Mouse (Mus musculus): ENCODE measurements around the gene Nutf2. TPM values are rescaled to one million over a fixed set of nuclear protein-coding genes. Genes with fewer than 3 reads are reported as not detected.
A peak's percentile ranks its signal among the peaks of the same experiment; 100 is the strongest.
"Not testable (repeated sequence)": the region's sequence is repeated elsewhere in the genome, so short reads cannot be mapped to it uniquely, and the experiment has no call there.

Gene Nutf2
- polyA plus RNA-seq (2016; fragmentation: Nextera tagmentation; extraction: Ambion mirVana), result 275 and 317 TPM in 2 replicates

GRCm38 (mm10) chr8:105860143-105860981 is at the start of gene Nutf2:
Gene Nutf2, plus strand, starts transcription at chr8:105860580.
- peak within 1 kb of the TSS; percentile 89 for H3K4me2 ChIP-seq
- H3K4me1 ChIP-seq, result peaks cover 78% of the 10 kb centered on the region
- no peaks in the 10 kb centered on the region for H3K27me3 ChIP-seq
- H3K27ac ChIP-seq, result peak within 1 kb of the TSS; percentile 94
- H3K36me3 ChIP-seq (replicated peaks), result peaks cover 20% of the 10 kb centered on the region
- WGBS, result under 1% methylated on average over 59 of the region's 59 CpGs
- ATAC-seq (ENCODE audit: low FRiP score), result peak; percentile 96
- peak within 1 kb of the TSS; percentile 96 for H3K9ac ChIP-seq
- peak within 1 kb of the TSS; percentile 96 for H3K4me3 ChIP-seq (replicated peaks)
- H3K9me3 ChIP-seq, result no peaks in the 10 kb centered on the region

- H3K9ac ChIP-seq, result no peak overlapping the region
- no peaks in the 10 kb centered on the region for H3K4me1 ChIP-seq
- H3K4me3 ChIP-seq (replicated peaks), result no peak overlapping the region
- H3K4me2 ChIP-seq, result no peak overlapping the region
- ATAC-seq (ENCODE audit: low FRiP score), result no peak
- H3K27ac ChIP-seq, result no peak overlapping the region
- H3K36me3 ChIP-seq (replicated peaks), result peaks cover 31% of the 10 kb centered on the region
- WGBS, result 94% methylated on average over 10 of the region's 10 CpGs
- H3K27me3 ChIP-seq, result no peaks in the 10 kb centered on the region
- no peaks in the 10 kb centered on the region for H3K9me3 ChIP-seq
Measured at GRCm38 (mm10) chr8:105811061-105811460, 49.3 kb upstream of the Nutf2 start.

GRCm38 (mm10) chr8:105811543-105811942 is 48.8 kb upstream of the Nutf2 start:
- no peaks in the 10 kb centered on the region for H3K9me3 ChIP-seq
- H3K4me2 ChIP-seq, result no peak overlapping the region
- H3K27ac ChIP-seq, result no peak overlapping the region
- no peaks in the 10 kb centered on the region for H3K27me3 ChIP-seq
- peaks cover 31% of the 10 kb centered on the region for H3K36me3 ChIP-seq (replicated peaks)
- WGBS, result 85% methylated on average over 3 of the region's 3 CpGs
- H3K4me3 ChIP-seq (replicated peaks), result no peak overlapping the region
- H3K4me1 ChIP-seq, result no peaks in the 10 kb centered on the region
- no peak for ATAC-seq (ENCODE audit: low FRiP score)
- H3K9ac ChIP-seq, result no peak overlapping the region

GRCm38 (mm10) chr8:105812511-105812910 is 47.9 kb upstream of the Nutf2 start:
- peaks cover 31% of the 10 kb centered on the region for H3K36me3 ChIP-seq (replicated peaks)
- no peak overlapping the region for H3K9ac ChIP-seq
- WGBS, result 89% methylated on average over 5 of the region's 5 CpGs
- H3K4me1 ChIP-seq, result no peaks in the 10 kb centered on the region
- H3K27ac ChIP-seq, result no peak overlapping the region
- no peaks in the 10 kb centered on the region for H3K9me3 ChIP-seq
- H3K27me3 ChIP-seq, result no peaks in the 10 kb centered on the region
- no peak for ATAC-seq (ENCODE audit: low FRiP score)
- no peak overlapping the region for H3K4me2 ChIP-seq
- H3K4me3 ChIP-seq (replicated peaks), result no peak overlapping the region

- no peak overlapping the region for H3K4me3 ChIP-seq (replicated peaks)
- no peaks in the 10 kb centered on the region for H3K27me3 ChIP-seq
- H3K4me1 ChIP-seq, result no peaks in the 10 kb centered on the region
- no peaks in the 10 kb centered on the region for H3K9me3 ChIP-seq
- H3K4me2 ChIP-seq, result no peak overlapping the region
- H3K27ac ChIP-seq, result no peak overlapping the region
- H3K9ac ChIP-seq, result no peak overlapping the region
- ATAC-seq (ENCODE audit: low FRiP score), result no peak
- H3K36me3 ChIP-seq (replicated peaks), result peaks cover 31% of the 10 kb centered on the region
- WGBS, result 96% methylated on average over 6 of the region's 6 CpGs
Measured at GRCm38 (mm10) chr8:105813241-105813640, 47.1 kb upstream of the Nutf2 start.

- Histone ChIP-seq H3K9ac (no peak overlapping the region), H3K36me3 (replicated peaks) (peaks cover 46% of the 10 kb centered on the region), H3K4me1 (no peaks in the 10 kb centered on the region), H3K27me3 (no peaks in the 10 kb centered on the region), H3K27ac (no peak overlapping the region), H3K4me2 (no peak overlapping the region), H3K9me3 (no peaks in the 10 kb centered on the region), H3K4me3 (replicated peaks) (no peak overlapping the region)
- 96% methylated on average over 3 of the region's 3 CpGs for WGBS
- no peak for ATAC-seq (ENCODE audit: low FRiP score)
Measured at GRCm38 (mm10) chr8:105819659-105820058, 40.7 kb upstream of the Nutf2 start.

GRCm38 (mm10) chr8:105820925-105821324 is 39.5 kb upstream of the Nutf2 start:
- Histone ChIP-seq H3K9ac (no peak overlapping the region), H3K27me3 (no peaks in the 10 kb centered on the region), H3K9me3 (no peaks in the 10 kb centered on the region), H3K4me1 (peaks cover 8% of the 10 kb centered on the region), H3K4me2 (no peak overlapping the region), H3K36me3 (replicated peaks) (peaks cover 57% of the 10 kb centered on the region), H3K4me3 (replicated peaks) (no peak overlapping the region), H3K27ac (no peak overlapping the region)
- no peak for ATAC-seq (ENCODE audit: low FRiP score)
- 89% methylated on average over 1 of the region's 1 CpGs for WGBS

GRCm38 (mm10) chr8:105825506-105825905 is 34.9 kb upstream of the Nutf2 start:
- Histone ChIP-seq H3K27ac (no peak overlapping the region), H3K4me1 (peaks cover 18% of the 10 kb centered on the region), H3K27me3 (no peaks in the 10 kb centered on the region), H3K9me3 (no peaks in the 10 kb centered on the region), H3K4me2 (peak overlapping the region; percentile 87), H3K4me3 (replicated peaks) (peak overlapping the region; percentile 95), H3K9ac (0 out of 2 replicates have a peak overlapping the region, but pooled peaks have one; percentile 92), H3K36me3 (replicated peaks) (peaks cover 46% of the 10 kb centered on the region)
- no peak for ATAC-seq (ENCODE audit: low FRiP score)
- WGBS, result 93% methylated on average over 4 of the region's 4 CpGs

GRCm38 (mm10) chr8:105826379-105826778 is 34.0 kb upstream of the Nutf2 start:
- peak overlapping the region; percentile 95 for H3K4me3 ChIP-seq (replicated peaks)
- no peak for ATAC-seq (ENCODE audit: low FRiP score)
- H3K4me2 ChIP-seq, result peak overlapping the region; percentile 87
- H3K27ac ChIP-seq, result no peak overlapping the region
- peaks cover 18% of the 10 kb centered on the region for H3K4me1 ChIP-seq
- H3K9ac ChIP-seq, result peak overlapping the region; percentile 92
- H3K27me3 ChIP-seq, result no peaks in the 10 kb centered on the region
- H3K9me3 ChIP-seq, result no peaks in the 10 kb centered on the region
- H3K36me3 ChIP-seq (replicated peaks), result peaks cover 38% of the 10 kb centered on the region
- 8% methylated on average over 4 of the region's 4 CpGs for WGBS

GRCm38 (mm10) chr8:105826861-105827848 is 33.2 kb upstream of the Nutf2 start, which contains the start of the genes Ranbp10 and Tsnaxip1:
Gene Ranbp10, minus strand, starts transcription at chr8:105827350.
Gene Tsnaxip1, plus strand, starts transcription at chr8:105827731.
- H3K27ac ChIP-seq, result 0 out of 2 replicates have a peak within 1 kb of the TSS, but pooled peaks have one; percentile 43
- peak within 1 kb of the TSS; percentile 92 for H3K9ac ChIP-seq

GRCm38 (mm10) chr8:105833740-105834139 is 26.6 kb upstream of the Nutf2 start:
- not testable (repeated sequence) for H3K4me1 ChIP-seq; H3K27ac ChIP-seq; H3K27me3 ChIP-seq; H3K4me2 ChIP-seq; H3K36me3 ChIP-seq (replicated peaks); H3K9ac ChIP-seq; H3K4me3 ChIP-seq (replicated peaks); H3K9me3 ChIP-seq; ATAC-seq (ENCODE audit: low FRiP score)
- 84% methylated on average over 2 of the region's 2 CpGs for WGBS

More at GRCm38 (mm10) chr8:105826861-105827848, 33.2 kb upstream of the Nutf2 start, which contains the start of the genes Ranbp10 and Tsnaxip1:
- Histone ChIP-seq H3K4me3 (replicated peaks) (peak within 1 kb of the TSS; percentile 95), H3K27me3 (no peaks in the 10 kb centered on the region), H3K4me2 (peak within 1 kb of the TSS; percentile 87), H3K36me3 (replicated peaks) (peaks cover 30% of the 10 kb centered on the region), H3K9me3 (no peaks in the 10 kb centered on the region), H3K4me1 (peaks cover 18% of the 10 kb centered on the region)
- ATAC-seq (ENCODE audit: low FRiP score), result peak; percentile 98
- under 1% methylated on average over 52 of the region's 52 CpGs for WGBS

GRCm38 (mm10) chr8:105835318-105835717 is 25.1 kb upstream of the Nutf2 start:
- Histone ChIP-seq H3K27me3 (no peaks in the 10 kb centered on the region), H3K4me3 (replicated peaks) (no peak overlapping the region), H3K9ac (no peak overlapping the region), H3K27ac (no peak overlapping the region), H3K9me3 (no peaks in the 10 kb centered on the region), H3K36me3 (replicated peaks) (no peaks in the 10 kb centered on the region), H3K4me1 (no peaks in the 10 kb centered on the region), H3K4me2 (no peak overlapping the region)
- no peak for ATAC-seq (ENCODE audit: low FRiP score)
- 27% methylated on average over 11 of the region's 11 CpGs for WGBS

All from forebrain, embryonic 12.5 days (tissue).